Mouse (Mus musculus) frontal cortex, postnatal 14 days (tissue): Measurements from ENCODE around the gene Stat5b.

ENCODE experiments used
- DNase-seq, 2 experiments: peaks; one replicate each; pipeline ENCODE4 v3.0.0; 2022; ENCODE audit warnings: low spot score in 2 of 2

Stat5b gene

DNA sequence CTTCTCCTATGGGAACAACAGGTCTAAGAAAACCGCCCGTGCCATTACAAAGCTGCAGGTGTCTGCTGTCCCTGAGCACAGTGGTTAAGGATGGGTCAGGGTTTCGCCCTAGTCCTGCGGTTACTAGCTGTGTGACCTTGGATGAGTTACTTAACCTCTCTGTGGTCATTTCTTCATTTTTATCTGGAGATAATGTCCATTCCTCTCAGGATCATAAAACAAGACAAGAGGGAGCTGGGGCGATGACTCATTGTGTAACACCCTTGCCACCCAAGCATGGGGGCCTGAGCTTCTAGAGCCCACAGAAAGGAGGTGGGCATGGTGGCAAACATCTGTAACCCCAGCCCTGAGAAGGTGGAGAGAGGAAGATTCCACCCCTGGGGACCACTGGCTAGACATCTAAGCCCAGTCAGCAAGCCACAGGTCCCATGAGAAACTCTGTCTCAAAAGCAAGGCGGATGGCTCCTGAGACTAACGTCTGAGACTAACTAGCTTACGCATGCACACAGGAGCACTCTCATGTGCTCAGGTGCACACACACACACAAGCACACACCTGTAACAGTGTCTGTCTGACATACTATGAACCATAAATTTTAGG, 7.4 kb downstream of the Stat5b start:
- DNase-seq = no peak

DNA sequence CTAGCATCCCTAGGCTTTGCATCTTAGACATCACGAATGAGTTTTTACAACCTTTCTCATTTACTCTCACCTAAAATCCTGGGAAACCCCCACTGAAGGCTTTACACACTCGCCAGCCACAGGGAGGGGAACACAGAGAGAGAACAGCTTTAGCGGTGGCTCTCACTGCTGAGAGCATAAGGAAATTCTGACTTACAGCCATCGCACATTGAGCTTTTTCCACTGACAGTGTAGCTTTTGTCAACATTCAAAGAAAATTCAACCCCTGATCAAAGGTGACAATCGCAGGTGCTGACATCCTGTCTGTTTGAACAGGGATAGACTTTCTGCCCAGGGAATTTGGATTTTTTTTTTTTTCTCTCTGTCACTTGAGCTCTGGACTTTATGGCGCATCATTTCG, 8.5 kb downstream of the Stat5b start:
- DNase-seq = no peak

DNA sequence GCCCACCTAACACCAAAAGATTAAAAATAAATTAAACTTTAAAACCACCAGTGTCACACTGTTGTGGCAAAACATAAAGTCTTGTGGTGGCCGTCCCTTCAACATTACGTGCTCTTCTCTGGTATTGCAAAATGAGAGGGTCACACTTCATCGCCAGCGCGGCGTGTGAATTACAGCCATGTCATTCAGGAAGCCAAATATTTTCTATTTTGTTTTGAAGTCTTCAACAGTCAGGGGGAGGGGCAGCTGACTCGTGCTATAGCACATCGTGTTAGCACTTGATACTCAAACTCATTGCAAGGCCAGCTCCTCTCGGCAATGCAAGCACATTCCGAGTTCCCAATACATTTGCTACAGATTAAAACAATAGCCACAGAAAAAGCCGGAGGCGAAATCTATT, 9.7 kb downstream of the Stat5b start:
- DNase-seq = no peak

DNA sequence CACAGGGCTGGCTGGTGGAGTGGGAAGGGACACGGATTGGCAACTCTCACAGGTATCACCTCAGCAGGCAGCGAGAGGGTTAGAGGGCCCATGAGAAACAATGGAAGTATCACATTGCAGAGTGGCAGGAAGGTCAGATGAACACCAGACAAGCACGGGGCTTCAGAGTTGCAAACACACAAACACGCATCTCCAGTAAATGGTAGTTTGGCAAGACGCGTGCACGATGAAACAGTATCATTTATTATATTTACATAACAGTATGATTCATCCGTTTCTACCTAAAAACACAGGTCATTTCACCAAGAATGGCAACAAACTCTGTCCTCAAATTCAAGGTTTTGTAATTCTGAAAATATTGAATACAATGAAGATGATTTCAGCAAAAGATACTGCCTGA, 11.0 kb downstream of the Stat5b start:
- no peak for DNase-seq

DNA sequence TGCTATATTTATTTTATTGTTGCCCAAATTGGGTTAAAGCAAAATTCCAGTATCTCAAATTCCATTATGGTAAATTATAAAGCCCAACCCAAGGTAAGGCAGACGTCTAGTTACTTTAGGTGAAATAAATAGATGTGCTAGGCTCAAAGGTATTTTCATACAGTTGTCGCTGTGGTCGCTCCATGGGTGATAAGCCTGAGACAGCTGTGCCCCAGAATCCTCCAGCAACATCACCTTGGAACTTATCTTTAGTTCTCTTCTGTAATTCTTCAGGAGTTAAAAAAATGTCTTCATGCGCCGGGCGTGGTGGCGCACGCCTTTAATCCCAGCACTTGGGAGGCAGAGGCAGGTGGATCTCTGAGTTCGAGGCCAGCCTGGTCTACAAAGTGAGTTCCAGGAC, 11.6 kb downstream of the Stat5b start:
- DNase-seq = no peak

DNA sequence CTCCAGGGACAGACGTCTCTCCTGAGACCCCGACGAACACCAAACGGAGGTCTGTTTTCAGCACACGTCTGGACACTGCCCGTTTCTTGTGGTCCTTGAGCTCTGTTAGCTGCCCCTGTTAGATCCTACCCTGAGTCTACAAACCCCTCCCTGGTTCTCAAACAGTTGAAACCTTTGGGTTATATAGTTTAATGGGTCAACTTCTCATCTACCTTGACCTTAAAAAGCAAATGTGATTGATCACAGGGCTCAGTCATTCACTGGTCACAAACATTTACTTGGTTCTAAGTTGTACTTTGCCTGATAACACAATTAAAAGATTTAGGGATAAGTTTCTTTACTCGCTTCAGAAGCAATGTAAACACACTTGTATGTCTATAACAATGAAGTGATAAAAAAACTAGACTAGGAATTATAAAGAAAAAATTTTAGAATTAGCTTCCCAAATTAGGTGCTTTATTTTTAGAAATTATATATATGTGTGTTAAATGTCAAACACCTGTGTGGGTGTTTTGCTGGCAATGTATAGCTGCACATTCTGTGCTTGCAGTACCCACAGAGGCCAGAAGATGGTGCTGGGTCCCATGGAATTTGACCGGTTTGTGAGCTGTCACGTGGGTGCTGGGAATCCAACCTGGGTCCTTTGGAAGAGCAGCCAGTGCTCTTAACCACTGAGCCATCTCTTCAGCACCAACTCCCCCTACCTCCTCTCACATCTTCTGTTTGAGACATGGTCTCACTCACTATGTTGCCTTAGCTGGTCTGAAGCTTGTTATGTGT, 13.4 kb downstream of the Stat5b start:
- no peak for DNase-seq

DNA sequence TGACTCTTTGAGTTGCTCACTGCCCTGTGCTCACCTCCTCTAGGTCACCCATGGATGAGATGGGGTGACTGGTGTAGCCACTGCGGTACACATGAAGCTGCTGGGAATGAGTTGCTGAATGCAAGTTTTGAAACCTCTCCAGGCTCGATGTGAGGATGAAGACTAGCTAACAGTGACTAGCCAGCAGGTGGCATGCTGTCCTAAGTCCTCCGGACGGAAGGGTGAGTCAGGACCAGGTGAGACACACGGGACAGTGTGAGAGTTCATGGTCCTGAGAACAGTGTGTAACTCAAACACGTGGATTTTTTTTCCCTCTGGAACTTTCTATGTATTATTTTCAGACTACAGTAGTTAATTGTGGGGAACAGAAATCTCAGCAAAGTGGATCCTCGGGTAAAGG, 17.1 kb downstream of the Stat5b start:
- DNase-seq = no peak

DNA sequence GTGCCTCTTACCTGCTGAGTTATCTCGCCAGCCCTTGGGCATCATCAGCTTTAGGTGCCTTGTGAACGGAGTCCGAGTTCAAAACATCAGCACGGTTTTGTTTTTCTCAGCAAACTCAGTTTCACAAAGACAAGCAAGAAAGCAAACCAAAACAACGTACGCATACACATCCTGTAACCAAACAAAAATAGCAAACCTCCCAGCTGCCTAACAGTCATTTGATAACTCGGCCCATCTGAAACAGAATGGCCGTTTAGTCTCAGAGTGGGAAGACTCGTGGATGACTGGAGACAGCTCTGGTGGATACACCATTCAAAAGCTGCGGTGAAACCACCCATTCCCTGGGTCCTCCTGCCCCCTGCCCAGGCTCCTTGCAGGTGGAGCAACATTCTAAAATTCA, 19.1 kb downstream of the Stat5b start:
- DNase-seq = no peak

DNA sequence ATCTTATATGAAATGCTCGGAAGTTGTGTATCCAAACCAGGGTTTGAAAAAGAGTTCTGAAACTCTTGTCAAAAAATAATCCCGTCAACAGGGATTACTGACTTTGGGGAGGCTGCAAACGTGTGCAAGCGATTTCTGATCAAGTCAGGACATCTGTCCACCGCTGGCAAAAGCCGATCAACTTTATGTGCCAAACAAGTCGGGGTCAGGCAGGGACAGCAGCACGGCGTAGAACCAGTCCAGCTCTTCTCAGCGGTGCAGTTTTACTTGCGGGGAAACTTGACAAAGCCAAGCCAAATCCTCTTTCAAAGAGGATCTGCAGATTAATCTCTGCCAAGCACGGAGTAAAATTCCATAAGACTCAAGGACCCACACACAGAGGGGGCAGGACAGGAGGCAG, 20.8 kb downstream of the Stat5b start:
- DNase-seq = no peak

DNA sequence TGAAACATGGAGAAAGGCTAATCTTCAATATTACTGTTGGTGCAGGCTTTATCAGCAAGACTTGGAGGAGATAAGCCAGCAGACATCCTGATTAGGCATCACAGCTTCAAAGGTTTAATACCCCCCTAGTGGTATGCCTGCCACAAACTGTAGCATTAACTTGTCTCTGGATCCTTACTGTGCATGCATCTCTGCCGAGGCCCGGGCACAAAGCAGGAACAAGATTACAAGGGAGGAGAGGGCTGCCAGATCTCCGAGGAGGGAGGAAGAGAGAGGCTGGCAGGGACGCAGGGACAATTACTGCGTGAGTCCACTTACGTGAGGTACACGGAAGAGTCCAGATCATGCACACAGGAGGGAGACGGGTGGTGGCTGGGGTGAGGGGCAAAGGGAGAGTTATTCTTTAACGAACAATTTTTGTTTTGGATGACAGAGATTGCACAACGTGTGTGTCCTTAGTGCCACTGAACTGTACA, 21.8 kb downstream of the Stat5b start:
- no peak for DNase-seq

DNA sequence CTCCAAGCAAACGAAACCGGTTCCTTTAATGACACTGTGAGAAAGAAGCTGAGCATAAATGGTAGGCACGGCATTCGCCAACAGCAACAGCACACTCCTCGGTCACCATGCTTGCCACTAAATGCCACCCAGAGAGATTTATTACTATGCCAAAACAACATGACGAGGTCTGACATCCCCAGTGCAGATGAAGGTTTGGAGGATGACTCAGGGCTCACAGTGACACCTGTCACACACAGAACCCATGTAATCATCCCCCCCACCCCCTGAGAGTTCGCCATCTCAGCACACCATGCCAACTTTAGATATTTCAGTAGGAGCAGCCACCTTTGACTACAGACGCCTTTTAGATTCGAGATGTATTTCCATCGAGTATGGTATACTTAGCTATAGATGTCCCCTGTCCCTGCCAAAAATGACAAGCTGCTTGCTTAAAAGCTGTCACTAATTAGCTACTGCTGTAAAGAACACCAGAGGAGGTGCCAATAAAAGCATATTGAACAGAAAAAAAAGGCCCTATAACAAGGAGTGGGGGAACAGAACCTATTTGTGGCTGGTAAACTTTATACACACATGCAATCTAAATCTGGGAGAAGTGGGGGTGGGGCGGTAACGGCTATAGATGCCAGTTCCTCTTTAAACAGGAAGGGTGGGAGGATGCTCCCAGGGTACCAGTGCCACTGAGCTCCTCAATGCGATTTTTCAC, 24.2 kb downstream of the Stat5b start:
- DNase-seq = peak in 1 of 2 experiments; percentile 45

DNA sequence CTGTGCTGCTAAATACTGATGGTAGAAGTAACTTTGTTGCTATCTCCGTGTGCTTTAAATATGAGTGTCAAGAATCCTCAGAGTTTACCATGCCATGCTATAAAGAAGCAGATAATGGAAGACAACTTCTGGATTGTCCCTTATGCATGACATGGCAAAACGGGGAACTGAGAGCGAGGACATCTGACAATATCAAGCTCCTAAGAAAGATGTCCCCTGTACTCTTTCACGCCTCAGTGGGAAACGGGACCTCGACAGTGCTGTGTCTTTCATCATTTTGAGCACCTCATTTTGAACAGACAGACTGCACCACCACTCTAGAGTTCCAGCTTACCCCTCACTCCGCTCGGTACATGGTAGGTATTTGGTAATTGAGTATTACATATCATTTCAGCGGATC, 25.1 kb downstream of the Stat5b start:
- no peak for DNase-seq

DNA sequence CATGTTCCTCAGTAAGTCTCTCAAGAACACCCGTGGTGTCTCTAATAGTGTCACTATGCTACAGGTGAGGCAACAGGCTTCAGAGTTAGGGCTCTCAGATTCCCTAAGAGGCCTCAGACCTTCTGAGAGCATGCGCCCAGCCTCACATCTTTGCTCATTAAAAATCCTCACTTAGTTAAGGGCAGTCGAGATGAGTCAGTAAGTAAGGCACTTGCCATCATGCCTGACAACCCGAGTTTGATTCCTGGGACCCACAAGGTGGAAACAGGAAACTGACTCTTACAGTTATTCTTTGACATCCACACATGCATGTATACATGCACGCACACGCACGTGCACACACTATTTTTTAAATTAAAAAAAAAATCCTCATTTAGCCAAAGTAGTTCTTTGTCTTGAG, 26.0 kb downstream of the Stat5b start:
- no peak for DNase-seq

DNA sequence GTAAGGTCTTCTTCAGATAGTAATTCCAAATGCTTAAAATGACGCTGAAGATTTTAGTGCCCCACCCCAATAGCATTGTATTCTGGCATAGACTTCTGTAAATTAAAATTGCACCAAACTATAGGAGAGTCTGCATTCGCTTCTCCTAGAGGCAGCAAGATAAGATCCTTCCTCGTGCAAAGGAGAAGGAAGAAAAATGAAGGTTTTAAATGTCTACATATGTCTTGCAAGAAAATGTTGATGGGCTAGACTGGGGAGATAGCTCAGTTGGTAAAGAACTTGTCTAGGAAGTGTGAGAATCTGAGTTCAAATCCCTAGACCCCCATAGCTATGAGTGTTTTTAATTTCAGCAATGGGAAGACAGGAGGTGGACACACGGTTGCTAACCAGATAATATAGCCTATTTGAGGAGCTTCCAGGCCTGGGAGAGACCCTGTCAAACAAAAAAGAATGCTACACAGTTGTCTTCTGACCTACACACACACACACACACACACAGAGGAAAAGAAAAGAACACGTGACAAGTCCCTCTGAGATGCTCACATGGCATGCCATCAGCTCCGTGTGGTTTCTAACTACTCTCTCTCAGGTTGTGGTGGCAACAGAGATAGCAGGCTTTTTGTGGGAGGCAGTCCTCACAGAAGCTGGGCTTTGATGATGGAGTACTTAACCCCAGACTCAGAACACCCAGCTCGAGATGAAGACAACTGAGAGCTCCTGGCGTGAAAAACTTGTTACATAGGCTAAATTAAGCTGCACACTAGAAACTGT, 26.8 kb downstream of the Stat5b start:
- peak in 1 of 2 experiments; percentile 31 for DNase-seq

DNA sequence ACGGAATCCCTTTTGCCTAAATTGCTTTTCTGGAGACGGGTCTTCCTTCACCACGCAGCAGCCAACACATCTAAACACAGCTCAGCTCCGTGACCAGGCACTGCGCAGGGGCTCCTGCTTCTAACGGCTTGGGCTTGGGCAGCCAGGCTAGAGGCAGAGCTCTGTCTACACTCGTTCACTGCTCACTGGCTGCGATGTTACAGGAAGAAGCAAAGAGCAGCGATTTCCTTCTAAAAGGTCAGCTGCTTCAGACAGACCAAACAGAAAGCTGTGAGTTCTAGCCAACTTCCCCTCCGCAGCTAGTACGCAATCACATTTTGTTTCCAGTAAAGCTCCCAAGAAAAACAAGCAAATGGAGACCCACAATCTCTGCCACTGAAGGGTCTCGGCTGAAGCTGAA, 28.2 kb downstream of the Stat5b start:
- no peak for DNase-seq

DNA sequence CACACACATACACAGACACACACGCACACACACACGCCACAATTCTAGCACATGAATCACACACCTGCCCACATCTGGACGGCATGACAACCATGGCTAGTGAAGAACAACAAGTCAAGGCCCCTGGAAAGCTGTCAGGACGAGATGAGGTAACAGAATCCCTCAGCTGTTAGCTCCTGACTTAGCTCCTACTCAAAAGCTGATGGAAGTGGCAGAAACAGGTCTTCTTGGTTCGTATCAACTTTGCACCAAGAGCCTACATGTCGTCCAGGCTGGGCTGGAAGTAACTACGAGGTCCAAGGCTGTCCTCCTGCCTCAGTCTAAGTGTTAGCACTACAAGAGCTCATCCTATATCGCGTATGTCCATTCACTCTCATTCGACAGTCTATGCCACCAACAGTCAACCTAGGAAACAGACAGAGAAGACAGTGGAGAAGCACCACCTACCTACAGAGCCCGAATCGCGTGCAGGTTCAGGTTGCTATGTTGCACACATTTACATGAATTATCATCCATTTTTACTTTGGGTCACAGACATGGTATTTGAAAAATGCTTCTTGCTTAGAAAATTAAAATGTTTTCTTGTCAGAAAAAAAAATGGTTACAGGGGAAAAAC, 28.8 kb downstream of the Stat5b start:
- no peak for DNase-seq

DNA sequence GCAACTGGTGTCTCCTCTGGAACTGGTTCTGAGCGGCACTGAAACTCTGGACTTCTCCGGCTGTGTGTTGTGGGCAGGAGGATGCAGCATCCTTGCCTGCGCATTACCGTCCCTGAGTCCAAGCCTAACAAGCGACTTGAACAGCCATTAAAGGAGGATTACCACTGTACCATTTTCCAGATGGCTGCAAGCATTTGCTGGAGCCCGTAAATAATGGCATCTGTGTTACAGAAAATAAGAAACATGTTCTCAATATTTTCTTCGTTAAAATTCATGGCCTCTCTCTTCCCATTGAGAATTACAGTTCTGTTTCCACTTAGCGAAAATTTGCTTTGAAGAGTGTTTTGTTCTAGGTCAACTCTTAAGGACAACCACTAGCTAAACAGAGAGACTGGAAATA, 30.5 kb downstream of the Stat5b start:
- DNase-seq = no peak

DNA sequence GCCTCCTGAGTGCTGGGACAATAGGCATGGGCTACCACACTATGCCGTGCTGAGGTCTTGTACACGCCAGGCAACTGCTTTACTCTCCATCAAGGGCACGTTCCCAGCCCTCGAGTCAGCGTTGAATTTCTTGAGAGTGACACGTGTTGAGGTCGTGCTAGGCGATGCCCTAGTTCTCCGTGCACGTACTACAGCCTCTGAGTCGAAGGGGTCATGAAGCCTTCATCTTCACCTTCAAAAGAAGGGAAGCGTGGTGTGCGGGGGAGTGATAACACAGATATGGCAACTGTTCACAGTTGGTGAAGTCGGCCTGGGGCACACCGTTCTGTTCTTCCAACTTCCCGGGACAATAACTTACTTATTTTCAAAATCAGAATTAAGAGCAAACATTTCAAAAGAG, 30.9 kb downstream of the Stat5b start:
- DNase-seq = no peak

DNA sequence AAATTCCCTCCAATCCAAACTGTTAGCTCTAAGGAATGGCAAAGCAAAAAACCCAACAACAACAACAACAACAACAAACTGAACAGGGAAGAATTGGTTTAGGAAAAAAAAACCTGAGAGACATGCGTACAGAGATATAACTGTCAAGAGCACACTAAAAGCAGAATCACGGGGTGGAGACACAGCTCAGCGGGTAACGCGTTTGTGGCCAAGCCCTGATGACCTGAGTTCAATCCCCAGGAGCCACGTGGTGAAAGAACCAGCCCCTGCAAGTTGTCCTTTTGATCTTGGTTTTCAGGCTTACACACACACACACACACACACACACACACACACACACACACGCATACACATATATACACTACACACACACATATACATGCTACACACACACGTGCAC, 31.5 kb downstream of the Stat5b start:
- DNase-seq = no peak

DNA sequence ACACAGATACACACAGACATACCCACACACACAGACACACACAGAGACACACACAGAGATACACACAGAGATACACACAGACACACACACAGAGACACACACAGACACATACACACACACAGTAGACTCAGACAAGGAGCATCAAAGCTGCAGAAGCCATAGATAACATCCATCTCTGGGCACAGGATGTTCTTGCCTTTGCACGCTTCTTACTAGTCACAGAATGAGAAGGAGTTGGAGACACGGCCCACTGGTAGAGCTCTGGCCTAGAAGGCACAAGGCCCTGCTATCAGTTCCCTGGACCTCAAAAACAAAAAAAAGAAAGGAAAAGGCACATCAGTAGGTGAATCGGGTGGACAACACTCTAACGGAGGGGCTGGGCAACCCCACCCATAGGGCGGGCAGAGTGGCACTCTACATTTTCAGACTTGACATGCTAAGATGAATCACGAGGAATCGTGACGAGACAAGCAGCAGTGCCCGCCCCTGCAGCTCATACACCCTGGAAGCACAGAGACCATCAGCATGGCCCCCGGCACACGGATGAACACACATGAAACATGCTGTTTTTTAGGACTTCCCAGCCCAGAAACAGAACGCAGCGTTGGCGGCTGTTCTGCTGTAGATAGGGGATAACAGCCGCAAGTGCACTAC, 32.0 kb downstream of the Stat5b start:
- DNase-seq = no peak

DNA sequence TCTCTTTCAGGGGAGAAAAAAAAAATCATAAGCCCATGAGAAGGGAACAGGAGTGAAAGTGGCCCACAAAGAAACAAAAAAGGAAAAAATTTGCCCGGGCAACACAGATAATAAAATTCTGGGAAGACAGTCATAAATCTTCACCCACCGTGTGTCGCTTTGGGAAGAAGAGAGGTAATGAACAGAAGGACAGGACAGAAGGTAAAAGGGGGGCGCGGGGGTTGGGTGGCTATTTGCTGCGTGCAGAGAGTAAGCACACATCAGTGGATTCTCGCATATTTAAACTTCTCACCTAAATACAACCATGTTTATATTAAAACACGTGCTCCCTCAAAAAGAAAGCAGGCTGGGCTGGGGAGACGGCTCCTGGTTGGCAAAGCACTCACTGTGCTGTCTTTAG, 33.2 kb downstream of the Stat5b start:
- DNase-seq = no peak
